Mouse (Mus musculus) spleen, postnatal 10 days (tissue): Measurements from ENCODE around the gene Gm27021.

Source experiments
- DNase-seq, 2 experiments: peaks; one replicate each; pipeline ENCODE4 v3.0.0; 2021 to 2022; ENCODE audit warnings: low spot score in 2 of 2

Gm27021 gene

DNA sequence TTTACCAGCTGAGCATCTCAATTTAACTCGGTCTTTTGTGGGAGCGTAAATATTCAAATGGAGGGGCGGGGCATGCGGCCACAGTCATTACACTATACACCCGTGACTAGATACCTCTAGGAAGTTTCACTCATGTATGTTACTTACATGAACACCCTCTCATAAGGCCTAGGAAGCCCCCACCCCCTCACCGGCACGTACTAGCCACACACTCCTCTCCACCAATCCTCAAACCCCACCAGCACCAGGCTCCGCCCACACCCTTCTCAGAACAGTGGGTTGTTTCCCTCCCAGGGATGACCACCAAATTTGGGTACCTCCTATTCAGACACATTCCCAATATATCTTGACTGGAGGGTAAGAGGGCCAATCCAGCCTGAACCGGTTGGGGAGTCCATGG is 60.4 kb downstream of the Gm27021 start:
- no peak for DNase-seq

DNA sequence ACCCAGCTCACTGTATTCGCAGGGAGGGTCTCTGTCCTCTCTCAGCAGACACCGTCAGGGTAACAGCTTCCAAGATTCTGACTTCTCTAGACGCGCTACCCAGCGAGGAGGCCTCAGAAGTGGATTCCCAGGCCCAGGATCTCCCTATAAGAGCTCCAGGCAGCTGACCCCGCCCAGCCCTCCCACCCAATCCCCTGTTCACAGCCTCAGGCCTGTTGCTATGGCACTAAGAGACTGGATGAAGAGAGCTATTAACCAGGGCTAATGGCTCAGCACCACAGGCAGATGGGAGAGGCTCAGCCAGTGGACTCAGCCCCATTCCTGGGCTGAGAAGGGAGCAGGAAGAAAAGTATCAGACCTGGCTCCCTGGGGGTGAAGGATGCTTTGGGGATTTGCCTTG is 65.2 kb downstream of the Gm27021 start:
- no peak for DNase-seq

- DNase-seq: peak; percentile 77 to 89
Observed at GRCm38 (mm10) chr8:120599504-120599903, 68.4 kb downstream of the Gm27021 start.

DNA sequence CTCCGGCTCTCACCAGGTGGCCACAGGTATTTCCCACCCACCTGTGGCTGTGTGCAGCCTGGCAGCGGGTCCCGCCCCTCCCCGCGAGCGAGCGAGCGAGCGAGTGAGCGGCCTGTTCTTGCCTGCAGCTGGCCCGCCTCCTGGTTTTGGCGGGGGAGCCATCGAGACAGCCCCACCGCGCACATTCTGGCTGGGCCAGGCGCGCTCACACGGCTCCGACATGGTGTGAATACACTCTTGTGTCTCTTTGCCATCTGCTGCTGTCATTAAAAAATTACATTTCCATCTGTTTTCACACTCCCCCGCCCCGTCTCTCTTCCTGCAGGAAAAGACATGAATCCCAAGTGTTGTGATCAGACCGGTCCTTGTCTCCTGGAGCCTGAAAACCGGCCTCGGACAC is 69.3 kb downstream of the Gm27021 start:
- DNase-seq: no peak

DNA sequence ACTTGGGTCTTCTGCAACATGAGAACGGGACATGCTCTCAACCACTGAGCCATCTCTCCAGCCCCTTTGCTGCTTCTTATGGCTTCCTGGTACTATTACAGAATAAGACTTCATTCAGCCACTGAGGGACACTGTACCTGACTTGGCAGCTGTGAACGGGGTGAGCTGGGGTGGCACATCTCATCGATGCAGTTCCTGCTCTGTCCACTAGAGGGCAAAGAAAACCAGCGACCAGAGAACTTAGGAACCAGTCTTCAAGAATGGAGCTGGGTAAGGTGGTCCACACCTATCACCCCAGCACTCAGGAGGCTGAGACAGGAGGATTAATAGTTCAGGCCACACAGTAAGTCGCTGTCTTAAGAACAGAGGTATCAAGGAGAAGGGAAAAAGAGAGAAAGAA is 71.9 kb downstream of the Gm27021 start:
- DNase-seq: peak; percentile 66 to 82

DNA sequence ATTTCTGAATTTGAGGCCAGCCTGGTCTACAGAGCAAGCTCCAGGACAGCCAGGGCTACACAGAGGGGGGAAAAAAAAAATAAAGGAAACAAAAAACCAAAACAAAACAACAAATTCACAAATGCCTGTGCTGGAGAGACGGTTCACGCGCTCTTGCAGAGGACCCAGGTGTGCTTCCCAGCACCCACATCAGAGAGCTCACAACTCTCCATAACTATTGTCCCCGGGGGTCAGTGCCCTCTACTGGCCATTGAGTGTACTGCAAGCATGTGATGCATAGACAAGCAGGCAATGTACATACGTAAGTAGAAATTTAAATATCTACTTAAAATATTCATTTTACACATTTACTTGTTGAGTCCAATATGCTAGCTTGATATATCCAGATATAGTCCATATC is 73.3 kb downstream of the Gm27021 start:
- DNase-seq: peak in 1 of 2 experiments; percentile 56

DNA sequence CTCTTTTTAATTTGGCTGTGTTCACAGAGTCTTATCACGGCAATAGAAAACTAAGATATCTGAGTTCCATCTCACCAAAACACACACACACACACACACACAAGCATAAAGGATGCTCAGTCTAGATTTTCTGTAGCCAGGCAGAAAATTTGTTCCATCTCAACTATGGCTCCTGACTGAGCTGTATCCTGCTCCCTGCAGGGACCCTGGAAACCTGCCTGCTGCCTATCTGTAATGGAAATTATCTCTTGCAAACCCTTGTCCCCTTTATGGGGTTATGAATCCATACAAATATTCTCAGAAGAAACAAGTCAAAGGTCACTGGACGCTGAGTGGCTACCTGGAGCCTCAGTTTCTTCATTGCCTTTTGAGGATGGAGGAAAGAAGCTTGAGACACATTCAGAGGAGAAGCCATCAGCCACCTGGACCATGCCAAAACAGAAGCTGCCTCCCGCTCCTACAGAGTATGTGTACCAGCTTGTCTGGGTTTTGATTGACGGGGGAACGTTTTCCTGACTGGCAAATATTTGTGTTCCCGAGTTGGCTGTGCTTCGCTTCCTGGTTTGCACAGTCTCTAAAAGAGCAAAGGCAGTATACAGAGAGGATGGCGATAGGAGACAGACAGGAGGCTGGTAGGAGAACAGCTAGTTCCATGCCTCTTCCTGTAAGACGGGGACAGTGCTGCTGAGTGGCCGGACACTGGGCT is 76.1 kb downstream of the Gm27021 start:
- no peak for DNase-seq

GRCm38 (mm10) chr8:120589921-120590320 is 78.0 kb downstream of the Gm27021 start:
- peak in 1 of 2 experiments; percentile 62 for DNase-seq

DNA sequence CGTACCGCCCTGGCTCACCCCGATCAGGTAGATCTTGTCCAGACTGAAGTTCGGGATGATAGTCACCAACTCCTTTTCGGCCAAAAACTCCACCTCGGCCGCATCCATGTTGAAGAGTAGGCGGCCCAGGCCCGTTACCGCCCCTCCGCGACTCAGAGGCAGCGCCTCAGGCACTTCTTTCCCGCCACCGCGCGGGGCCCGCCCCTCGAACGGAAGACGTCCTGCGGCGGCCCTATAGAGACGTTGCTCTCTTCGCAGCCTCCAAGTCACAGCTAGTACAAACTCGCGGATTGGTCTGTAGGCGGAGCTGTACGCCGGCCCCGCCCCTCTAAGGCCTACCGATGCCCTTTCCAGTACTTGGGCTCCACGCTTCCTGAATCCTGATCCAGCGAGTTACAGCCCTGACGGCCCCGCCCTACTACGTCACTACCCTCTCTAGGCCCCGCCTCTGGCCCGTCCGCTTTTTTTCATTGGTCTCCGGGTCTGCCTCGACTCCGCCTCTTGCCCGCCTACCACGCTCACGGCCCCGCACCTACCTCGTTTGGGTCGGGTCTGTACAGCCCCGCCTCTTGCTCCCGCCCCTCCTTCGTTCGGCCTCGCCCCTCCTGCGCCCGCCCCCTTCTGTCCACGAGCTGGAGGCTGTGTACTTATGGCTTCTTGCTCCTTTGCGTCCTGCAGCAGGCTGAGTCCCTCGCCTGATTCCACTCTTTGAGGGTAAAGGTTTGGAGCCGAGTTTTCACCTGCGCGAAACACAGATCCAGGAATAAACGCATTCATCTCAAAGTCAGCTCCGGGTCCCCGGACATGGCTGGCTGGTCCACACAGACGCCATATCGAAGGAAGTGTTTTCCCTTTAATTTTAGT is 78.7 kb downstream of the Gm27021 start, which contains the start of gene Gins2:
Gene Gins2 (minus strand): TSS at position 397 of the 864 bp plus-strand sequence.
- DNase-seq: peak; percentile 97 to 98

- DNase-seq: no peak
Observed at GRCm38 (mm10) chr8:120585521-120585920, 82.4 kb downstream of the Gm27021 start.

GRCm38 (mm10) chr8:120581811-120582210 is 86.1 kb downstream of the Gm27021 start:
- no peak for DNase-seq

DNA sequence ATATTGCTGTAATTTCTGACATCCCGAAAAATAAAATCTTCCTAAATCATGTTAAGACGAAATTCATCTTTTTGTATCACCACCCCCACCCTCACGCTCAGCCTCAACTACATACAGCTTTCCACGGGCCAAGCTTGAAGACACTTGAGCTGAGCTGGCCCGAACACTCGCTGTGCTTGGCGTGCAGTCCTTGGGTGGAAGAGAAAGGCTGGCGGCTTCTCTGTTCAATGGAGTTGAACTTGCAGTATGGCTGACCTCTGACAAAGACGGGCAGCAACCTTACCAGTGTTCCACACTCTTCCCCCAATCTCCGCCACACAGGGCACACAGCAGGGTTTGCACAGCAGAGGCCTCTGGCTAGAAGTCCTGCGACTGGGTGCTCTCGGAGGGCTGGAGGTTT is 86.5 kb downstream of the Gm27021 start:
- no peak for DNase-seq

- DNase-seq: no peak
Observed at GRCm38 (mm10) chr8:120580336-120581000, 87.4 kb downstream of the Gm27021 start.

DNA sequence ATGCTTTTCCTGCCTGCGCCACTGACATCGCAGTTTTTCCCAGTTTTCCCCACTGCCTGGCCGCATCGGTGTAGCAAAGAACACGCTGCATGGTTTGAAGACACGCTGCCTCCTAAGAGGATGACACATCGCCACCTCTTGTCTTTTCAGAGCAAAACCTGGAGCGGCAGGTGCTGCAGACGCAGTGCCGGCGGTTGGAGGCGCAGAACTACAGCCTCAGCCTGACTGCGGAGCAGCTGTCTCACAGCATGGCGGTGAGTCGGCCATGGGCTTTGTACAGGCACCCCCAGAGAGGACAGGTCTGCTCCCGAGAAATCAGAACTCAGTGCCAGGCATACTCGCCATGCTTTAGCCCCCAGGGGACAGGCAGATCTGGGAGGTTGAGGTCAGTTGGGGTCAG is 90.1 kb downstream of the Gm27021 start:
- no peak for DNase-seq

- no peak for DNase-seq
Observed at GRCm38 (mm10) chr8:120575801-120576200, 92.1 kb downstream of the Gm27021 start.

DNA sequence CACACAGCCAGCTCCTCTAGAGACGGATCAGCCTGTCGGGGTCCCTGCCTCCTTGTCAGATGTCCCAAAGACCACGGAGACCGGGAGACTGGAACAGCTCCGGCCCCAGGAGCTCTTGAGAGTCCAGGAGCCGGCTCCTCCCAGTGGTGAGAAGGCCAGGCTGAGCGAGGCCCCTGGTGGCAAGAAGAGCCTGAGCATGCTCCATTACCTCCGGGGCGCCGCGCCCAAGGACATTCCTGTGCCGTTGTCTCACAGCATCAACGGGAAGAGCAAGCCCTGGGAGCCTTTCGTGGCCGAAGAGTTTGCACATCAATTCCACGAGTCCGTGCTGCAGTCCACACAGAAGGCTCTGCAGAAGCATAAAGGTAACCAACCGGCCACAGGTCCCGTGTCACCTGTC is 92.9 kb downstream of the Gm27021 start:
- no peak for DNase-seq

- no peak for DNase-seq
Observed at GRCm38 (mm10) chr8:120573866-120574265, 94.0 kb downstream of the Gm27021 start.

- DNase-seq: peak in 1 of 2 experiments; percentile 77
Observed at GRCm38 (mm10) chr8:120572534-120572933, 95.3 kb downstream of the Gm27021 start.

DNA sequence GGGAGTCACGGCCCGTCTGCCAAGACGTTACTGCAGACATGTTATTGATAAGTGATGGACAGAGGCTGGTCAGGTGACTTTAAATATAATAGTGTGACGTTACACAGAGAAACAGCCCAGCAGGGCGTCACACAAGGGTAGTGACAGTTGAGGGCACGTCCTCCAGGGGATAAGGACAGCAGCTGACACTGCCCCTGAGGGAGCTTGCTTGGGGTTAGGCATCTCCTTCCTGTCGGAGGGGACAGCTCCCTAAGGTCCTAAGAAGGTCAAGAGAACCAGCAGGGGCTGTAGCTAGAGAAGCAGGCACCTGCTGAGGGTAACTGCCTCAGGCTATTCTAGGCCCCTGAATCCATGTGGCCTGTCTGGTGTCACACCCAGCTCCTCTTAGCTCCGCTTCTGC is 96.3 kb downstream of the Gm27021 start:
- no peak for DNase-seq

GRCm38 (mm10) chr8:120569939-120570715 is 97.8 kb downstream of the Gm27021 start:
- peak; percentile 77 to 83 for DNase-seq

GRCm38 (mm10) chr8:120569123-120569522 is 98.8 kb downstream of the Gm27021 start:
- no peak for DNase-seq
